Mouse (Mus musculus): ENCODE measurements around the gene 2010005H15Rik. TPM values are rescaled to one million over a fixed set of nuclear protein-coding genes. Genes with fewer than 3 reads are reported as not detected.

2010005H15Rik gene
- 0.26 TPM in 1 of 2 replicates, not detected in the other for polyA plus RNA-seq (2012; rRNA removed; ENCODE audit: low replicate concordance)

DNA sequence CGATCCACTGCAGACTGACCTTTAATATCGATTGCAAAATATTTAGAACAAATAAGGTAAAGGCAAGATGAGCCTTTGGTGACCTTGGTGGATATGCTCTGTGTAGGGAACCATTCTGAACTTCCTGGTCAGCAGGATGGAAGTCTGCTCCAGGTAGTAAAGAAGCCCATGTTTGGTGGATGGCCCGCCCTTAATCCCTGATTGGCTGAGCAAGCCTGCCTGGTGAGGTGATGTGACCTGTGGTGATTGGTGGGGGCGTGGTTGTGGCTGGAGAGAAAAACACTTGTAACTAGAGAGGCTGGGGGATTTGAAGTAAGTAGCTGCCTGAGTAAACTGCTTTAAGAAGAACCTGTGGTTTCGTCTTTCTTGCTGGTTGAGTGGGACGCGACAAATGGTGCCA lies at the start of gene 2010005H15Rik:
Gene 2010005H15Rik, plus strand, starts transcription at position 301 of the 400 bp plus-strand sequence.

DNA sequence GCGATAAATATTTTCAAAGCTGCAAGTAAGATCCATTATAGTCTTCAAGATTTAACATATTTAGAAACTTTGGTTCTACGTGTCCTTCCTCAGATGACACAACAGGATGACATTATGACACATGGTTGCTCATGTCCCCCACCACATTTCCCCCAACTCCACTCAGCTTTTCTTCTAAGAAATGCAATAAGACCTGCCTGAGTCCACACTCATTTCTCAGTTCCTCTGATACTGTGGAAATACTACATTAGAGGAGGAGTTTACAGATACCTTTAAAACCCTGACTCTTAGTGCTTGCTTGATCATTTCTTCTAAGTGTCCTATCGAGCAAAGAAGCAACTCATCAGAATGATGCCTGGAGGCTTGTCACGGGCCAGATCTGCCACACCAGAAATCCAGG lies 37.4 kb upstream of the 2010005H15Rik start, which contains the start of gene Gm5483:
Gene Gm5483, plus strand, starts transcription at position 301 of the 400 bp plus-strand sequence.

DNA sequence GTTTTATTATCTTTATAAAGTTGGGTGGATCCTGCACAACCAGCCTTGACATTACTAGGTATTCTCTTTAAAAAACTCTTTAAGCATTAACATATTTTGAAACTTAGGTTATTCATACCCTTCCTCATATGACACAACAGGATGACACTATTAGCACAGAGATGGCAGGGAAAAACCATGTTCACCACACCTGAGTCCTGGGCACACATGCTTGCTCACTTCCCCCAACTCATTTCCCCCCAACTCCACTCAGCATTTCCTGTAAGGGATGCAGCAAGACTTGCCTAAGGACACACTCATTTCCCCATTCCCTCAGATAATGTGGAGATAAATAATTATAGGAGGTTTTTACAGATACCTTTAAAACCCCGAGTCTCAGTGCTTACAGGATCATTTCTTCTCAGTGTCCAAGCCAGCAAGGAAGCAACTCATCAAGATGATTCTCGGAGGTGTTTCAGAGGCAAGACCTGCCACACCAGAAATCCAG lies 11.3 kb upstream of the 2010005H15Rik start, which contains the start of gene Gm5416:
Gene Gm5416, plus strand, starts transcription at position 437 of the 487 bp plus-strand sequence.

DNA sequence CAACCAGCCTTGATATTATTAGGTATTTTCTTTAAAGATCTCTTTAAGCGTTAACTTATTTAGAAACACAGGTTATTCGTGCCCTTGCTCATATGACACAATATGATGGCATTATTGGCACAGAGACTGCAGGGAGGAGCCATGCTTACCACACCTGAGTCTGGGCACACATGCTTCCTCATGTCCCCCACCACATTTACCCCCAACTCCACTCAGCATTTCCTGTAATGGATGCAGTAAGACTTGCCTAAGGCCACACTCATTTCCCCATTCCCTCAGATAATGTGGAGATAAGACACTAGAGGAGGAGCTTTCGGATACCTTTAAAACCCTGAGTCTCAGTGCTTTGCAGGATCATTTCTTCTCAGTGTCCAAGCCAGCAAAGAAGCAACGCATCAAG lies 55.5 kb downstream of the 2010005H15Rik start, which contains the start of gene Stfa1:
Gene Stfa1, plus strand, starts transcription at position 156 of the 400 bp plus-strand sequence.

Other genes starting within 250 kb of the 2010005H15Rik start
- gene Kpna1, start 242.7 kb upstream of the 2010005H15Rik start, polyA plus RNA-seq (2012; rRNA removed; ENCODE audit: low replicate concordance): 1.0 and 1.8 TPM in 2 replicates
- 0.08 and 0.34 TPM in 2 replicates for gene Wdr5b, start 180.3 kb upstream of the 2010005H15Rik start, polyA plus RNA-seq (2012; rRNA removed; ENCODE audit: low replicate concordance)
- 14.7 and 22.8 TPM in 2 replicates for gene Fam162a, start 149.9 kb upstream of the 2010005H15Rik start, polyA plus RNA-seq (2012; rRNA removed; ENCODE audit: low replicate concordance)
- 3.2 and 6.3 TPM in 2 replicates for gene Ccdc58, start 149.8 kb upstream of the 2010005H15Rik start, polyA plus RNA-seq (2012; rRNA removed; ENCODE audit: low replicate concordance)
- not detected in 2 replicates for gene Csta1, start 90.2 kb upstream of the 2010005H15Rik start, polyA plus RNA-seq (2012; rRNA removed; ENCODE audit: low replicate concordance)
- not detected in 2 replicates for gene Stfa2l1, start 64.7 kb upstream of the 2010005H15Rik start, polyA plus RNA-seq (2012; rRNA removed; ENCODE audit: low replicate concordance)
- not detected in 2 replicates for gene Gm5483, start 37.3 kb upstream of the 2010005H15Rik start, polyA plus RNA-seq (2012; rRNA removed; ENCODE audit: low replicate concordance)
- gene Gm5416, start 11.1 kb upstream of the 2010005H15Rik start, polyA plus RNA-seq (2012; rRNA removed; ENCODE audit: low replicate concordance): not detected in 2 replicates
- not detected in 2 replicates for gene Stfa1, start 55.5 kb downstream of the 2010005H15Rik start, polyA plus RNA-seq (2012; rRNA removed; ENCODE audit: low replicate concordance)
- gene BC117090, start 112.9 kb downstream of the 2010005H15Rik start, polyA plus RNA-seq (2012; rRNA removed; ENCODE audit: low replicate concordance): not detected in 2 replicates
- gene BC100530, start 146.3 kb downstream of the 2010005H15Rik start, polyA plus RNA-seq (2012; rRNA removed; ENCODE audit: low replicate concordance): not detected in 2 replicates
- gene Stfa2, start 187.0 kb downstream of the 2010005H15Rik start, polyA plus RNA-seq (2012; rRNA removed; ENCODE audit: low replicate concordance): not detected in 2 replicates
- not detected in 2 replicates for gene Stfa3, start 233.9 kb downstream of the 2010005H15Rik start, polyA plus RNA-seq (2012; rRNA removed; ENCODE audit: low replicate concordance)